Mouse (Mus musculus) left cerebral cortex, postnatal 36 days (tissue): ENCODE data around the gene Pou2f2. TPM values are rescaled to one million over a fixed set of nuclear protein-coding genes. Genes with fewer than 3 reads are reported as not detected.

Source experiments
- DNase-seq, 2 experiments: peaks; one replicate each; pipeline ENCODE4 v3.0.0; 2021 to 2022; ENCODE audit warnings: low spot score in 2 of 2, mixed read lengths in 1 of 2
- intact Hi-C: fragments of 180-260 bp; cut with DNase I; formaldehyde crosslinking; loops from one replicate; pipeline ENCODE4 v1.15.1; 2025
- total RNA-seq, 2 experiments: library from RNA; stranded (reverse); gene quantifications; 2 replicates each; pipeline ENCODE4 v1.2.3; 2021

Gene Pou2f2
- total RNA-seq, result 10 to 100 TPM in 1 of 2 experiments, 1 to 10 TPM in 1; 8.4 to 15.4 TPM

- intact Hi-C loops, result loop anchor here (2.0 to 10.0 kb wide), 2 partner anchors 75 to 99 kb away; no protein-coding TSS in a partner anchor
Observed at GRCm38 (mm10) chr7:25179606-25180161, at the start of gene Pou2f2. Pou2f2 (minus strand) TSS chr7:25179726.

GRCm38 (mm10) chr7:25227523-25228300 lies 48.2 kb upstream of the Pou2f2 start:
- DNase-seq, result no peak
- intact Hi-C loops, result no loop called here

More at GRCm38 (mm10) chr7:25179606-25180161, at the start of gene Pou2f2:
- DNase-seq, result peak; percentile 87 to 93

- intact Hi-C loops, result no loop called here
- DNase-seq, result no peak
Observed at GRCm38 (mm10) chr7:25222275-25222967, 42.9 kb upstream of the Pou2f2 start.

- DNase-seq, result peak; percentile 98 to 99
- intact Hi-C loops, result no loop called here
Observed at GRCm38 (mm10) chr7:25221102-25221883, 41.8 kb upstream of the Pou2f2 start, which contains the start of gene Zfp526. Zfp526 (plus strand) TSS chr7:25221425.

GRCm38 (mm10) chr7:25220457-25221101 lies 41.1 kb upstream of the Pou2f2 start, which contains the start of gene Dedd2:
Dedd2 (minus strand) TSS chr7:25220615.
- intact Hi-C loops, result no loop called here
- DNase-seq, result no peak

- peak; percentile 94 for DNase-seq
- intact Hi-C loops, result no loop called here
Observed at GRCm38 (mm10) chr7:25219756-25220456, 40.4 kb upstream of the Pou2f2 start.

- DNase-seq, result peak in 1 of 2 experiments; percentile 36
- intact Hi-C loops, result no loop called here
Observed at GRCm38 (mm10) chr7:25219416-25219750, 39.9 kb upstream of the Pou2f2 start.

GRCm38 (mm10) chr7:25218705-25219415 lies 39.3 kb upstream of the Pou2f2 start:
- intact Hi-C loops, result no loop called here
- DNase-seq, result peak; percentile 40 to 47

GRCm38 (mm10) chr7:25217653-25218395 lies 38.3 kb upstream of the Pou2f2 start:
- no peak for DNase-seq
- intact Hi-C loops, result no loop called here

GRCm38 (mm10) chr7:25214172-25214571 lies 34.6 kb upstream of the Pou2f2 start:
- intact Hi-C loops, result no loop called here
- DNase-seq, result no peak

GRCm38 (mm10) chr7:25213099-25213498 lies 33.6 kb upstream of the Pou2f2 start:
- DNase-seq, result no peak
- intact Hi-C loops, result no loop called here

GRCm38 (mm10) chr7:25210482-25210881 lies 31.0 kb upstream of the Pou2f2 start:
- DNase-seq, result no peak
- intact Hi-C loops, result no loop called here

GRCm38 (mm10) chr7:25209161-25209622 lies 29.7 kb upstream of the Pou2f2 start:
- intact Hi-C loops, result no loop called here

GRCm38 (mm10) chr7:25206094-25206830 lies 26.7 kb upstream of the Pou2f2 start:
- intact Hi-C loops, result no loop called here
- DNase-seq, result no peak

More at GRCm38 (mm10) chr7:25209161-25209622, 29.7 kb upstream of the Pou2f2 start:
- no peak for DNase-seq

GRCm38 (mm10) chr7:25205355-25206093 lies 26.0 kb upstream of the Pou2f2 start:
- intact Hi-C loops, result no loop called here
- no peak for DNase-seq

GRCm38 (mm10) chr7:25203624-25204023 lies 24.1 kb upstream of the Pou2f2 start:
- DNase-seq, result no peak
- intact Hi-C loops, result no loop called here
